Mouse (Mus musculus) midbrain, embryonic 12.5 days (tissue): ENCODE measurements around the gene Dimt1. TPM values are rescaled to one million over a fixed set of nuclear protein-coding genes. Genes with fewer than 3 reads are reported as not detected.
"Not testable (repeated sequence)": the region's sequence is repeated elsewhere in the genome, so short reads cannot be mapped to it uniquely, and the experiment has no call there.

Source experiments
- ATAC-seq: fragments of 200-750 bp; cut with Nextera tagmentation; 2 replicates; pipeline ENCODE4 v1.8.0; 2017; ENCODE audit warnings: low read depth, moderate TSS enrichment, moderate library complexity; ENCODE audit not compliant: low FRiP score
- H3K27ac ChIP-seq: fragments of 300-500 bp; sonication (generic); replicated peaks from 2 replicates; pipeline ENCODE4 v1.5.1; 2016; ENCODE audit warnings: mild to moderate bottlenecking
- H3K27me3 ChIP-seq: fragments of 300-500 bp; sonication (generic); 2 replicates; pipeline ENCODE4 v1.6.1; 2016; ENCODE audit warnings: mild to moderate bottlenecking
- H3K36me3 ChIP-seq: fragments of 300-500 bp; sonication (generic); 2 replicates; pipeline ENCODE4 v1.6.1; 2016
- H3K4me1 ChIP-seq: fragments of 300-500 bp; sonication (generic); 2 replicates; pipeline ENCODE4 v1.6.1; 2016
- H3K4me2 ChIP-seq: fragments of 300-500 bp; sonication (generic); replicated peaks from 2 replicates; pipeline ENCODE4 v1.6.1; 2016; ENCODE audit warnings: mild to moderate bottlenecking, moderate library complexity
- H3K4me3 ChIP-seq: fragments of 300-500 bp; sonication (generic); 2 replicates; pipeline ENCODE4 v1.5.1; 2016; ENCODE audit warnings: mild to moderate bottlenecking
- H3K9ac ChIP-seq: fragments of 300-500 bp; sonication (generic); replicated peaks from 2 replicates; pipeline ENCODE4 v1.6.1; 2016; ENCODE audit warnings: mild to moderate bottlenecking, moderate library complexity
- H3K9me3 ChIP-seq: fragments of 300-500 bp; sonication (generic); 2 replicates; pipeline ENCODE4 v1.6.1; 2016; ENCODE audit warnings: mild to moderate bottlenecking
- WGBS: fragments of 180-500 bp; shearing (Covaris S2); methylation state at CpG from one replicate; pipeline ENCODE4 v1.1.7; 2016; 5-methylcytosine and 5-hydroxymethylcytosine counted together
- polyA plus RNA-seq: library from polyadenylated mRNA; unstranded; fragments of >200 nt; fragmentation: Nextera tagmentation; extraction: Ambion mirVana; gene quantifications from 2 replicates; pipeline ENCODE4 v1.2.1, GENCODE M21; 2016

Gene Dimt1
- polyA plus RNA-seq, 1 experiment from 2014 or later = 40.5 TPM

GRCm38 (mm10) chr13:106997557-106997956 lies 50.6 kb downstream of the Dimt1 start:
- H3K9ac ChIP-seq, H3K27me3 ChIP-seq, H3K36me3 ChIP-seq, H3K27ac ChIP-seq, ATAC-seq, H3K4me3 ChIP-seq, H3K4me2 ChIP-seq, H3K9me3 ChIP-seq, H3K4me1 ChIP-seq: not testable (repeated sequence)
- WGBS = 95% methylated on average over 4 of the region's 4 CpGs

DNA sequence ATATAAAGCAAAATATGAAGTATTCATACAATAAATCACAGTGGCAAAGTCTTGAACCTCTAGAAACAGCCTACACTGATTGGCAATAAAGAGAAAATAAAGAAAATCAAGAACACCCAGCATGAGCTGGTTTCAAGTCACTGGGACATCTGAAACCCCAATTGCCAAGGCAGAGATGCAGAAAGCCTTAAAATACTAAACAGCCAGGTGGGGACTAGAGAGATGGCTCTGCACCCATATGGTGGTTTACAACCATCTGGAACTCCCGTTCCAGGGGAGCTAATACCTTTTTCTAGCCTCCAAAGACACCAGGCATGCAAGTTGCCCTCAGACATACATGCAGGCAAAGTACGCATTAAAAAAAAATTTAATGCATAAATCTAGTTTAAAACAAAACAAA lies 51.1 kb downstream of the Dimt1 start:
- no peak for ATAC-seq
- Histone ChIP-seq H3K27ac (no peak overlapping the region), H3K4me2 (no peak overlapping the region), H3K4me1 (no peaks in the 10 kb centered on the region), H3K27me3 (no peaks in the 10 kb centered on the region), H3K9ac (no peak overlapping the region), H3K36me3 (0 out of 2 replicates have a peak, but pooled peaks cover 5% of the 10 kb centered on the region), H3K9me3 (no peaks in the 10 kb centered on the region), H3K4me3 (no peak overlapping the region)
- WGBS = 92% methylated on average over 2 of the region's 2 CpGs

- WGBS = 95% methylated on average over 5 of the region's 5 CpGs
- Histone ChIP-seq H3K4me3 (no peak overlapping the region), H3K4me2 (no peak overlapping the region), H3K36me3 (no peaks in the 10 kb centered on the region), H3K27me3 (no peaks in the 10 kb centered on the region), H3K27ac (no peak overlapping the region), H3K4me1 (no peaks in the 10 kb centered on the region), H3K9me3 (no peaks in the 10 kb centered on the region), H3K9ac (no peak overlapping the region)
- ATAC-seq = no peak
These were observed 51.7 kb downstream of the Dimt1 start for GRCm38 (mm10) chr13:106998671-106999070.

DNA sequence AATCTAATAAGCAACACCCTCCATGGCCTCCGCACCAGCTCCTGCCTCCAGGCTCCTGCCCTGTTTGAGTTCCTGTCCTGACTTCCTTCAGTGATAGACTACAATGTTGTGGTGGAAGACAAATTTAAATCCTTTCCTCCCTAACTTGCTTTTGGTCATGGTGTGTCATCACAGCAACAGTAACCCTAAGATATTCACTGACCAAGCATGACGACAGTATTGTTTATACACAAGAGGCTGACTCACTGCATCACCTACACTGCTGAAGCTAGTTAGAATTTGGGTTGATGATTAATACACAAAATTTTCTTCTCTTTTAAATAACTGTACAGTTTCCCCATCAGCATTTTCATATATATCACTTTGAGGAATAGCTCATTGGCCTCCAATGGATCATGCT lies 56.3 kb downstream of the Dimt1 start:
- no peaks in the 10 kb centered on the region for H3K27me3 ChIP-seq
- H3K9me3 ChIP-seq = no peaks in the 10 kb centered on the region
- no peak for ATAC-seq
- no peak overlapping the region for H3K9ac ChIP-seq
- no peak overlapping the region for H3K4me2 ChIP-seq
- no peak overlapping the region for H3K27ac ChIP-seq
- 93% methylated on average over 2 of the region's 2 CpGs for WGBS
- H3K36me3 ChIP-seq = no peaks in the 10 kb centered on the region
- no peak overlapping the region for H3K4me3 ChIP-seq
- no peaks in the 10 kb centered on the region for H3K4me1 ChIP-seq

DNA sequence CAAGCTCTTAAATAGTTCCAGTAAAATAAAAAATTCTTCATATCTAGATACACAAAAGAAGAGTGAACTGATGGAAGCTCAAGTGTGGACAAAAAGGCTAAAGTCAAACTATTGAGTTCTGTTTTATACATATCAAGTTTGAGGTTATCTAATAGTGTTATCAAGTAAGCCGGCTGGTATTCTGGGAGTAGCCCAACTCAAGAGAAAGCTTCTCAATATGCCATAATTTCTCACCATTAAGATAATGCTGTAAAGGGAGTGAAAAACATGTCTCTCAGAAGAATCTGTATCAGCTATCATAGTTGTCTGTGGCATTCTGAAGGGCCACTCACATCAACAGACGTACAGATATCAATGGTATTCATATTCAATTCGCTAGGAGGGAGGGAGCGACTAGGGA lies 61.2 kb downstream of the Dimt1 start:
- no peak for ATAC-seq
- no peaks in the 10 kb centered on the region for H3K27me3 ChIP-seq
- no peak overlapping the region for H3K9ac ChIP-seq
- H3K36me3 ChIP-seq = no peaks in the 10 kb centered on the region
- H3K4me1 ChIP-seq = peaks cover 11% of the 10 kb centered on the region; the same call in 1 of the 2 replicates
- H3K27ac ChIP-seq = no peak overlapping the region
- H3K4me2 ChIP-seq = no peak overlapping the region
- no peak overlapping the region for H3K4me3 ChIP-seq
- no peaks in the 10 kb centered on the region for H3K9me3 ChIP-seq
- WGBS = 86% methylated on average over 4 of the region's 4 CpGs

Other genes with a start within 250 kb of the Dimt1 start
- gene Ipo11, start 10.2 kb upstream of the Dimt1 start, polyA plus RNA-seq = 66.8 and 70.1 TPM in 2 replicates
- gene Kif2a, start 75.0 kb downstream of the Dimt1 start, polyA plus RNA-seq = 27.4 and 27.7 TPM in 2 replicates